Mouse (Mus musculus) heart, postnatal 0 days (tissue): Measurements from ENCODE around the gene S100pbp.

Source experiments
- CTCF ChIP-seq: IDR thresholded peaks from 2 replicates; pipeline ENCODE4 v1.5.1; 2016; ENCODE audit warnings: antibody characterized with exemption, control low read depth, low read depth
- EP300 ChIP-seq: IDR thresholded peaks from 2 replicates; pipeline ENCODE4 v1.6.1; 2016; ENCODE audit warnings: antibody characterized with exemption, low read depth

GRCm38 (mm10) chr4:129134799-129135585 is 54.5 kb downstream of the S100pbp start:
- TF ChIP-seq EP300 (no peak), CTCF (peak; percentile 84)
